Mouse (Mus musculus): ENCODE data around the gene Rab11fip2. TPM values are rescaled to one million over a fixed set of nuclear protein-coding genes. Genes with fewer than 3 reads are reported as not detected.

The Rab11fip2 gene
- 9.8 TPM in 2 replicates for polyA plus RNA-seq (2014; fragmentation: Nextera tagmentation; extraction: Ambion mirVana)

GRCm38 (mm10) chr19:59943322-59943871 is at the start of gene Rab11fip2:
TSS of gene Rab11fip2 (minus strand) at chr19:59943654.
- WGBS = 1% methylated on average over 69 of the region's 72 CpGs

GRCm38 (mm10) chr19:59981588-59981987 is 38.1 kb upstream of the Rab11fip2 start:
- no peak for ATAC-seq (ENCODE audit: low FRiP score, low TSS enrichment)
- Histone ChIP-seq H3K36me3 (ENCODE audit: control insufficient read depth, insufficient read depth, low read length) (no peaks in the 10 kb centered on the region), H3K4me1 (ENCODE audit: control insufficient read depth, insufficient read depth, low read length) (no peaks in the 10 kb centered on the region), H3K9ac (ENCODE audit: low read depth, low read length) (no peak overlapping the region), H3K9me3 (ENCODE audit: control insufficient read depth, low read length) (no peaks in the 10 kb centered on the region), H3K27me3 (ENCODE audit: control insufficient read depth, insufficient read depth, low read length) (no peaks in the 10 kb centered on the region), H3K4me2 (replicated peaks; ENCODE audit: low read depth, low read length) (no peak overlapping the region), H3K27ac (ENCODE audit: low read depth, low read length) (no peak overlapping the region), H3K4me3 (ENCODE audit: low read length) (no peak overlapping the region)
- WGBS = 88% methylated on average over 1 of the region's 1 CpGs

More at GRCm38 (mm10) chr19:59943322-59943871, at the start of gene Rab11fip2:
- no peaks in the 10 kb centered on the region for H3K27me3 ChIP-seq (ENCODE audit: control insufficient read depth, insufficient read depth, low read length)
- peak; percentile 96 for ATAC-seq (ENCODE audit: low FRiP score, low TSS enrichment)
- H3K36me3 ChIP-seq (ENCODE audit: control insufficient read depth, insufficient read depth, low read length) = no peaks in the 10 kb centered on the region
- H3K4me2 ChIP-seq (replicated peaks; ENCODE audit: low read depth, low read length) = peak within 1 kb of the TSS; percentile 63
- peak within 1 kb of the TSS; percentile 95 for H3K9ac ChIP-seq (ENCODE audit: low read depth, low read length)
- peak within 1 kb of the TSS; percentile 89 for H3K27ac ChIP-seq (ENCODE audit: low read depth, low read length)
- no peaks in the 10 kb centered on the region for H3K9me3 ChIP-seq (ENCODE audit: control insufficient read depth, low read length)
- peak within 1 kb of the TSS; percentile 69 for H3K4me3 ChIP-seq (ENCODE audit: low read length)
- no peaks in the 10 kb centered on the region for H3K4me1 ChIP-seq (ENCODE audit: control insufficient read depth, insufficient read depth, low read length)

- Histone ChIP-seq H3K27me3 (ENCODE audit: control insufficient read depth, insufficient read depth, low read length) (no peaks in the 10 kb centered on the region), H3K36me3 (ENCODE audit: control insufficient read depth, insufficient read depth, low read length) (no peaks in the 10 kb centered on the region), H3K4me2 (replicated peaks; ENCODE audit: low read depth, low read length) (no peak overlapping the region), H3K9ac (ENCODE audit: low read depth, low read length) (no peak overlapping the region), H3K9me3 (ENCODE audit: control insufficient read depth, low read length) (no peaks in the 10 kb centered on the region), H3K27ac (ENCODE audit: low read depth, low read length) (no peak overlapping the region), H3K4me3 (ENCODE audit: low read length) (no peak overlapping the region), H3K4me1 (ENCODE audit: control insufficient read depth, insufficient read depth, low read length) (0 out of 2 replicates have a peak, but pooled peaks cover 3% of the 10 kb centered on the region)
- ATAC-seq (ENCODE audit: low FRiP score, low TSS enrichment) = no peak
- WGBS = 86% methylated on average over 3 of the region's 3 CpGs
Measured at GRCm38 (mm10) chr19:59954936-59955335, 11.5 kb upstream of the Rab11fip2 start.

GRCm38 (mm10) chr19:59949731-59950130 is 6.3 kb upstream of the Rab11fip2 start:
- H3K27me3 ChIP-seq (ENCODE audit: control insufficient read depth, insufficient read depth, low read length) = no peaks in the 10 kb centered on the region
- no peaks in the 10 kb centered on the region for H3K36me3 ChIP-seq (ENCODE audit: control insufficient read depth, insufficient read depth, low read length)
- 0 out of 2 replicates have a peak, but pooled peaks cover 3% of the 10 kb centered on the region for H3K4me1 ChIP-seq (ENCODE audit: control insufficient read depth, insufficient read depth, low read length)
- H3K4me3 ChIP-seq (ENCODE audit: low read length) = no peak overlapping the region
- WGBS = 78% methylated on average over 5 of the region's 5 CpGs
- no peak for ATAC-seq (ENCODE audit: low FRiP score, low TSS enrichment)
- H3K9me3 ChIP-seq (ENCODE audit: control insufficient read depth, low read length) = no peaks in the 10 kb centered on the region
- no peak overlapping the region for H3K4me2 ChIP-seq (replicated peaks; ENCODE audit: low read depth, low read length)
- H3K27ac ChIP-seq (ENCODE audit: low read depth, low read length) = no peak overlapping the region
- no peak overlapping the region for H3K9ac ChIP-seq (ENCODE audit: low read depth, low read length)

- 2% methylated on average over 27 of the region's 27 CpGs for WGBS
- no peaks in the 10 kb centered on the region for H3K36me3 ChIP-seq (ENCODE audit: control insufficient read depth, insufficient read depth, low read length)
- H3K27ac ChIP-seq (ENCODE audit: low read depth, low read length) = peak overlapping the region; percentile 89
- peak overlapping the region; percentile 95 for H3K9ac ChIP-seq (ENCODE audit: low read depth, low read length)
- ATAC-seq (ENCODE audit: low FRiP score, low TSS enrichment) = peak; percentile 83; the same call in 1 of the 2 replicates
- H3K4me1 ChIP-seq (ENCODE audit: control insufficient read depth, insufficient read depth, low read length) = no peaks in the 10 kb centered on the region
- H3K9me3 ChIP-seq (ENCODE audit: control insufficient read depth, low read length) = no peaks in the 10 kb centered on the region
- H3K27me3 ChIP-seq (ENCODE audit: control insufficient read depth, insufficient read depth, low read length) = no peaks in the 10 kb centered on the region
- peak overlapping the region; percentile 69 for H3K4me3 ChIP-seq (ENCODE audit: low read length)
- peak overlapping the region; percentile 63 for H3K4me2 ChIP-seq (replicated peaks; ENCODE audit: low read depth, low read length)
Measured at GRCm38 (mm10) chr19:59942716-59943321, 635 bp downstream of the Rab11fip2 start.

GRCm38 (mm10) chr19:59939711-59940110 is 3.7 kb downstream of the Rab11fip2 start:
- Histone ChIP-seq H3K4me3 (ENCODE audit: low read length) (no peak overlapping the region), H3K27ac (ENCODE audit: low read depth, low read length) (no peak overlapping the region), H3K4me2 (replicated peaks; ENCODE audit: low read depth, low read length) (no peak overlapping the region), H3K36me3 (ENCODE audit: control insufficient read depth, insufficient read depth, low read length) (peaks cover 4% of the 10 kb centered on the region; the same call in 1 of the 2 replicates), H3K27me3 (ENCODE audit: control insufficient read depth, insufficient read depth, low read length) (no peaks in the 10 kb centered on the region), H3K4me1 (ENCODE audit: control insufficient read depth, insufficient read depth, low read length) (no peaks in the 10 kb centered on the region), H3K9ac (ENCODE audit: low read depth, low read length) (no peak overlapping the region), H3K9me3 (ENCODE audit: control insufficient read depth, low read length) (no peaks in the 10 kb centered on the region)
- WGBS = 51% methylated on average over 5 of the region's 5 CpGs
- ATAC-seq (ENCODE audit: low FRiP score, low TSS enrichment) = no peak

- no peak for ATAC-seq (ENCODE audit: low FRiP score, low TSS enrichment)
- Histone ChIP-seq H3K9me3 (ENCODE audit: control insufficient read depth, low read length) (no peaks in the 10 kb centered on the region), H3K9ac (ENCODE audit: low read depth, low read length) (no peak overlapping the region), H3K27me3 (ENCODE audit: control insufficient read depth, insufficient read depth, low read length) (no peaks in the 10 kb centered on the region), H3K4me3 (ENCODE audit: low read length) (no peak overlapping the region), H3K36me3 (ENCODE audit: control insufficient read depth, insufficient read depth, low read length) (peaks cover 7% of the 10 kb centered on the region; the same call in 1 of the 2 replicates), H3K4me2 (replicated peaks; ENCODE audit: low read depth, low read length) (no peak overlapping the region), H3K27ac (ENCODE audit: low read depth, low read length) (no peak overlapping the region), H3K4me1 (ENCODE audit: control insufficient read depth, insufficient read depth, low read length) (no peaks in the 10 kb centered on the region)
- WGBS = 91% methylated on average over 10 of the region's 10 CpGs
Measured at GRCm38 (mm10) chr19:59932085-59932484, 11.4 kb downstream of the Rab11fip2 start.

GRCm38 (mm10) chr19:59928672-59929071 is 14.8 kb downstream of the Rab11fip2 start:
- no peaks in the 10 kb centered on the region for H3K27me3 ChIP-seq (ENCODE audit: control insufficient read depth, insufficient read depth, low read length)
- H3K9me3 ChIP-seq (ENCODE audit: control insufficient read depth, low read length) = no peaks in the 10 kb centered on the region
- no peak for ATAC-seq (ENCODE audit: low FRiP score, low TSS enrichment)
- H3K36me3 ChIP-seq (ENCODE audit: control insufficient read depth, insufficient read depth, low read length) = no peaks in the 10 kb centered on the region
- H3K9ac ChIP-seq (ENCODE audit: low read depth, low read length) = no peak overlapping the region
- no peaks in the 10 kb centered on the region for H3K4me1 ChIP-seq (ENCODE audit: control insufficient read depth, insufficient read depth, low read length)
- no peak overlapping the region for H3K27ac ChIP-seq (ENCODE audit: low read depth, low read length)
- H3K4me2 ChIP-seq (replicated peaks; ENCODE audit: low read depth, low read length) = no peak overlapping the region
- no peak overlapping the region for H3K4me3 ChIP-seq (ENCODE audit: low read length)
- WGBS = 79% methylated on average over 4 of the region's 4 CpGs

GRCm38 (mm10) chr19:59926125-59926524 is 17.3 kb downstream of the Rab11fip2 start:
- Histone ChIP-seq H3K9me3 (ENCODE audit: control insufficient read depth, low read length) (no peaks in the 10 kb centered on the region), H3K27ac (ENCODE audit: low read depth, low read length) (no peak overlapping the region)
- WGBS = 80% methylated on average over 1 of the region's 1 CpGs

More at GRCm38 (mm10) chr19:59926125-59926524, 17.3 kb downstream of the Rab11fip2 start:
- Histone ChIP-seq H3K27me3 (ENCODE audit: control insufficient read depth, insufficient read depth, low read length) (no peaks in the 10 kb centered on the region), H3K4me2 (replicated peaks; ENCODE audit: low read depth, low read length) (no peak overlapping the region), H3K9ac (ENCODE audit: low read depth, low read length) (no peak overlapping the region), H3K36me3 (ENCODE audit: control insufficient read depth, insufficient read depth, low read length) (no peaks in the 10 kb centered on the region), H3K4me3 (ENCODE audit: low read length) (no peak overlapping the region), H3K4me1 (ENCODE audit: control insufficient read depth, insufficient read depth, low read length) (no peaks in the 10 kb centered on the region)
- ATAC-seq (ENCODE audit: low FRiP score, low TSS enrichment) = no peak

Data from kidney, embryonic 14.5 days (tissue).